Mouse (Mus musculus) telencephalon, adult 2 months (tissue): ENCODE measurements at regions not wholly inside any gene's neighbourhood (a gene's known extent, or its start where the extent isn't known, plus 50 kb on each side); places are given as distances from the start of the nearest gene placed in this dataset.

ENCODE experiments used
- DNase-seq: peaks from one replicate; pipeline ENCODE4 v3.0.0-alpha.2; 2011; ENCODE audit warnings: low read depth, low spot score

GRCm38 (mm10) chr5:47693478-47693877, 289.5 kb upstream of the Slit2 start:
- DNase-seq: no peak

- no peak for DNase-seq
Measured at GRCm38 (mm10) chr5:47693921-47694320, 289.0 kb upstream of the Slit2 start.

- DNase-seq: no peak
Measured at GRCm38 (mm10) chr5:47694630-47695029, 288.3 kb upstream of the Slit2 start.

GRCm38 (mm10) chr5:47711553-47711952, 271.4 kb upstream of the Slit2 start:
- no peak for DNase-seq

- no peak for DNase-seq
Measured at GRCm38 (mm10) chr5:47714333-47714732, 268.6 kb upstream of the Slit2 start.

GRCm38 (mm10) chr5:47724911-47725310, 258.0 kb upstream of the Slit2 start:
- no peak for DNase-seq

GRCm38 (mm10) chr5:47742727-47743126, 240.2 kb upstream of the Slit2 start:
- peak; percentile 29 for DNase-seq

GRCm38 (mm10) chr5:47745177-47745576, 237.8 kb upstream of the Slit2 start:
- no peak for DNase-seq

- DNase-seq: no peak
Measured at GRCm38 (mm10) chr5:47751907-47752306, 231.0 kb upstream of the Slit2 start.

GRCm38 (mm10) chr5:47772642-47773353, 210.1 kb upstream of the Slit2 start:
- no peak for DNase-seq

GRCm38 (mm10) chr5:47773354-47773743, 209.6 kb upstream of the Slit2 start:
- DNase-seq: no peak

GRCm38 (mm10) chr5:47780861-47781260, 202.1 kb upstream of the Slit2 start:
- no peak for DNase-seq

- DNase-seq: no peak
Measured at GRCm38 (mm10) chr5:47781608-47782007, 201.3 kb upstream of the Slit2 start.

- no peak for DNase-seq
Measured at GRCm38 (mm10) chr5:47794639-47795272, 188.2 kb upstream of the Slit2 start.

GRCm38 (mm10) chr5:47795273-47795672, 187.7 kb upstream of the Slit2 start:
- no peak for DNase-seq

GRCm38 (mm10) chr5:47820936-47821335, 162.0 kb upstream of the Slit2 start:
- no peak for DNase-seq

GRCm38 (mm10) chr5:47837998-47838397, 144.9 kb upstream of the Slit2 start:
- DNase-seq: no peak

- DNase-seq: no peak
Measured at GRCm38 (mm10) chr5:47869701-47870100, 113.2 kb upstream of the Slit2 start.
